Mouse (Mus musculus) forebrain, embryonic 15.5 days (tissue): ENCODE results near the gene Opcml. TPM values are rescaled to one million over a fixed set of nuclear protein-coding genes. Genes with fewer than 3 reads are reported as not detected.

Experiments used
- ATAC-seq: fragments of 200-750 bp; cut with Nextera tagmentation; replicated peaks from 2 replicates; pipeline ENCODE4 v1.8.0; 2017; ENCODE audit warnings: mild to moderate bottlenecking, moderate TSS enrichment, moderate library complexity
- H3K27ac ChIP-seq: fragments of 300-500 bp; sonication (generic); replicated peaks from 2 replicates; pipeline ENCODE4 v1.5.1; 2015; ENCODE audit warnings: mild to moderate bottlenecking, inconsistent platforms
- H3K27me3 ChIP-seq: fragments of 300-500 bp; sonication (generic); 2 replicates; pipeline ENCODE4 v1.6.1; 2015; ENCODE audit warnings: inconsistent platforms
- H3K36me3 ChIP-seq: fragments of 300-500 bp; sonication (generic); 2 replicates; pipeline ENCODE4 v1.6.1; 2015; ENCODE audit warnings: mild to moderate bottlenecking, inconsistent platforms
- H3K4me1 ChIP-seq: fragments of 300-500 bp; sonication (generic); 2 replicates; pipeline ENCODE4 v1.6.1; 2015; ENCODE audit warnings: inconsistent platforms
- H3K4me2 ChIP-seq: fragments of 300-500 bp; sonication (generic); replicated peaks from 2 replicates; pipeline ENCODE4 v1.6.1; 2015; ENCODE audit warnings: mild to moderate bottlenecking, inconsistent platforms
- H3K4me3 ChIP-seq: fragments of 300-500 bp; sonication (generic); 2 replicates; pipeline ENCODE4 v1.5.1; 2015; ENCODE audit warnings: mild to moderate bottlenecking, inconsistent platforms
- H3K9ac ChIP-seq: fragments of 300-500 bp; sonication (generic); replicated peaks from 2 replicates; pipeline ENCODE4 v1.6.1; 2015; ENCODE audit warnings: mild to moderate bottlenecking, inconsistent platforms
- H3K9me3 ChIP-seq: fragments of 300-500 bp; sonication (generic); 2 replicates; pipeline ENCODE4 v1.6.1; 2016; ENCODE audit warnings: inconsistent platforms
- WGBS: fragments of 180-500 bp; shearing (Covaris S2); methylation state at CpG from one replicate; pipeline ENCODE4 v1.1.7; 2015; ENCODE audit warnings: mixed read lengths; 5-methylcytosine and 5-hydroxymethylcytosine counted together
- polyA plus RNA-seq: library from polyadenylated mRNA; unstranded; fragments of >200 nt; fragmentation: Nextera tagmentation; extraction: Ambion mirVana; gene quantifications from 2 replicates; pipeline ENCODE4 v1.2.1, GENCODE M21; 2015

Opcml gene
- polyA plus RNA-seq, 1 experiment from 2014 or later: 54.4 TPM

DNA sequence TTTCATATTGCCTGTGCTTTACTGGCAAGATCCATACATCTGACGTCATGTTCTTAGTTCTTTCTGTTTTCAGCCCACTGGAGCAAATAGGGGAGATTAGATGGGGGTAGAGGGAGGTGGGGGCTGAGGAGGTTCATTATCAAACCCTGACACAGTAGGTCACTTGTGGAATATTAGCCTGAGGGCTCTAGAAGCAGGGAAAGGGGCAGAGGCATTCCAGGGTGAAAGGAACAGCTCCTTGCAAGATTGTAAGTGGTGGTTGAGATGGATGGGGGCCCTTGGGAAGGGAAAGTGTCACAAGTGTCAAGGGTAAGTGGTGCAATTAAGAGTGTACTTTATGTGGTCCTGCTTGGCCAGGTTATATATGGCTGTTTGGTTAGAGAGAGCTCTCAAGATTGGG, 338.2 kb downstream of the Opcml start:
- Histone ChIP-seq H3K9ac (no peak overlapping the region), H3K36me3 (no peaks in the 10 kb centered on the region), H3K4me3 (no peak overlapping the region), H3K27me3 (no peaks in the 10 kb centered on the region), H3K4me2 (no peak overlapping the region), H3K27ac (no peak overlapping the region), H3K9me3 (no peaks in the 10 kb centered on the region), H3K4me1 (no peaks in the 10 kb centered on the region)
- no peak for ATAC-seq
- 18% methylated on average over 1 of the region's 1 CpGs for WGBS

DNA sequence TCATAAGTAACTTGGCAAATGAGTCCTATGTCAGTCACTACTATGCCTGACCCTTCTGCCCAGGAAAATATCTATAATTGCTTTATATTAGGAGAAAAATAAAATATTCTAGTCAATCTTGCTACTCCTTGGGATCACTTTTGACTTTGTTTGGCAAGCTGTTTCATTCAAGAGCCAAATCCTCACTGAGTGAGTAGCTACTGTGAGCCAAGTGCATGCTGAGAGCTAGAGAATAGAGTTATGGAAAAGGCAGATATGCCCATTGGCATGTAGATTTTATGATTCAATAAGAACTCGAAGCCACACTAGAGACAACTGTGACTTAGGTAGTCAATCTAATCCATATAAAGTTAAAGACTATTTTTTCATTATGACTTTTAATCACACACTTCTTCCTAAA, 340.9 kb downstream of the Opcml start:
- Histone ChIP-seq H3K27me3 (no peaks in the 10 kb centered on the region), H3K4me3 (no peak overlapping the region), H3K27ac (no peak overlapping the region), H3K9me3 (no peaks in the 10 kb centered on the region), H3K4me1 (no peaks in the 10 kb centered on the region), H3K36me3 (no peaks in the 10 kb centered on the region), H3K4me2 (no peak overlapping the region), H3K9ac (no peak overlapping the region)
- no peak for ATAC-seq
- WGBS: 60% methylated on average over 1 of the region's 1 CpGs

DNA sequence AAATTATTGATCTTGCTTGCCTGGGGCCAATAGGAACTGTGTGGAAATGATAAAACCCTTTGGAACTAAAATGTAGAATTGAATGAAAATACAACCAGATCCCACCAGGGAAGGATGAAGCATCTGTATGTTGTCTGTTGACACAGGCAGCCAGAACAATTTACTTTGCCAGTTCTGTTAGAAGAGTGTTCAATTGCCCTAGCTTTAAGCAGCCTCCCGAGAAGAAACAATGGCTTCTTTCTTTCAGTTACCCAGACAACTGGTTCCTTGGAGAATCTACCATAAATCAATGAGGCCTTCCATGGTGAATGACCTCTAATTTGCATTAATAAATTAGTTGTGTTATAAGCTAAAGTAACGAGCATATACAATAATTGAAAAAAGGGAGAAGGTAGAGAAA, 346.0 kb downstream of the Opcml start:
- H3K36me3 ChIP-seq: no peaks in the 10 kb centered on the region
- no peak for ATAC-seq
- H3K27me3 ChIP-seq: no peaks in the 10 kb centered on the region
- no peaks in the 10 kb centered on the region for H3K9me3 ChIP-seq
- H3K4me2 ChIP-seq: no peak overlapping the region
- WGBS: 7% methylated on average over 2 of the region's 2 CpGs
- H3K4me1 ChIP-seq: no peaks in the 10 kb centered on the region
- H3K9ac ChIP-seq: no peak overlapping the region
- no peak overlapping the region for H3K4me3 ChIP-seq
- no peak overlapping the region for H3K27ac ChIP-seq

DNA sequence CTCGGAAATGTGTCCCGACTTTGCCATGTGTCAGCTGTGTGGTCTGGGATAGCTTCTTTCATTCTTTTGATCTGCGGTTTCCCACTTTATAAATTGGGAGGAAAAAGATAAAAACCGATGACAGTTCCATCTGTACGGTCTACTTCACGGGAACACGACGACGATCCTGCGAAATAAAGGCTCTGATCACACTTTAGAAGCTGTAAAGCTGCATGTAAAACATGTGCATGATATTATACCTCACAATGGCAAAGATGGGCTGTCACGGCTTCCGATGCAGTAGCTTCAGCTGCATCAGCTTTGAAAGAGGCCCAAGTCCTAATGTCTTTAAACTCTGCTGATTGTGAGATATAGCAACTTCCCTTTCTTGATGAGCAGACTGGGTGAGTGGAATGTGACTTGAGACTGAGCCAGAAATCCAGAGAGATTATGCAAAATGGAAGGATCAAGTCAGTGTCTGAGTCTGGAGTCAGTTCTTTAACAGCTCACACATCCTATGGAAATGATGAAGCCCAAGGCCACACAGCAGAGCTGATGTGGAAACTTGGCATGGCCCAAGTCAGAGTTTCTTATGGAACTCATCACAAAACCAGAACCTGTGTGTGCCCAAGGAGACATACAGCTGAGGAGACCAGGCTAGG, 349.5 kb downstream of the Opcml start:
- no peaks in the 10 kb centered on the region for H3K9me3 ChIP-seq
- H3K4me3 ChIP-seq: no peak overlapping the region
- no peaks in the 10 kb centered on the region for H3K4me1 ChIP-seq
- no peak overlapping the region for H3K4me2 ChIP-seq
- H3K9ac ChIP-seq: no peak overlapping the region
- WGBS: 69% methylated on average over 12 of the region's 12 CpGs
- 0 out of 2 replicates have a peak overlapping the region, but pooled peaks have one; percentile 20 for H3K27ac ChIP-seq
- no peak for ATAC-seq
- no peaks in the 10 kb centered on the region for H3K36me3 ChIP-seq
- H3K27me3 ChIP-seq: no peaks in the 10 kb centered on the region

DNA sequence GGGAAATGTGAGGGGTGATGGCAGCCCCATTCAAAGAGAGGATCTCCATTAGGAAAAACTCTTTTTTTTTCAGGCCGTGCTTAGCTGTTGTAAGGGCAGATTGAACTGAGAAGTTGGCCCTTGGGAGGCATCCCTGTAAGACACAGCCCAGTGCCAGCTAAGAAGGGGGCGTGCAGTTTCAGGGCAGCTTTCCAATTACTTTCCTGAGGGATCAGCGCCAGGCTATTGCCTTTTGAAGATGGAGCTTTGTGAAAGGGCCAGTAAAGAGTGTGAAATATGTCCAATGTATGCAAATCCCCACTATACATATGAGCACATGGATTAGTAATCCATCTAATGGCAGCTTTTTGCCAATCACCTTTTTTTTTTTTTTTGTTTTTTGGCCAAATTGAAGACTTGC, 358.9 kb downstream of the Opcml start:
- WGBS: 29% methylated on average over 3 of the region's 3 CpGs
- Histone ChIP-seq H3K4me1 (peaks cover 5% of the 10 kb centered on the region), H3K4me3 (no peak overlapping the region), H3K36me3 (no peaks in the 10 kb centered on the region), H3K27ac (no peak overlapping the region), H3K27me3 (no peaks in the 10 kb centered on the region), H3K9me3 (no peaks in the 10 kb centered on the region), H3K4me2 (no peak overlapping the region), H3K9ac (no peak overlapping the region)
- ATAC-seq: 0 out of 2 replicates have a peak, but pooled peaks have one; percentile 19

DNA sequence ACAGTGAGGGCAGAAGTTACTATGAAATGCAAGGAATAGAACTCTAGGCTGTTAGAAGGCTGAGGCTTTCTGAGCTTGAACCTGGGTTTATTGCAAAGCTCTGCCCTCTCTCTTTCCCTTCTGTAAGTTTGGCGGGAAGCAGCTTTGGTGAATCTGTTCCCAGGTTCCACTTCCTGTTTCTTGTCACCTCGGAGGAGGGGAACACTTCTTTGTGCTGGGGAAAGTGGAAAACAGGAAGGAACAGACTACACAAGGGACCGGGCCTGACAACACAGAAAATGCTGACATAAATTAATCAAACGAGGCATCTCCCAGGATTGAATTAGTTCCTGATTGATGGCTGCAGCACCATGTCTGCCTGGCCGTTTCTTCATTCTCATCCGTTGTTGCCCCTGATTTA, 363.2 kb downstream of the Opcml start:
- H3K27ac ChIP-seq: no peak overlapping the region
- no peak for ATAC-seq

DNA sequence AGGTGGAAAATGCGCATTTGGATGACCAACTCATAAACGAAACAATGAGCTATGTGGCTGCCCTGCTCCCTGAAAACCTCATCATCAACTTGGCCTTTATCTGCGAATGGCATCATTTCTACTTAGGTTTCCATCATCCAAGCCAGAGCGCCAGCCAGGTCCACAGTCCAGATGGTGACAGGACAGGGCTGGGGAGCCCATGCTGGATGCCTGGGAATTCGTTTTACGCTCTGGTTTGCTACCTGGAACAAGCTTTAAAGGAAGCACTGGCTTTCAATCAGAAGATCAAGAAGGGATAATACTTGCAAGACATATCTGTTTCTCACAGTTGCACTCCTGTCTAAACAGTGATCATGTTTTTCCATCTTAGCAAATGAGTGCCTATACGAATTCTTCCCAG, 366.5 kb downstream of the Opcml start:
- 94% methylated on average over 7 of the region's 7 CpGs for WGBS
- H3K9ac ChIP-seq: no peak overlapping the region
- H3K4me3 ChIP-seq: no peak overlapping the region
- H3K9me3 ChIP-seq: no peaks in the 10 kb centered on the region
- H3K27ac ChIP-seq: no peak overlapping the region
- no peaks in the 10 kb centered on the region for H3K4me1 ChIP-seq
- no peak overlapping the region for H3K4me2 ChIP-seq
- no peak for ATAC-seq
- H3K27me3 ChIP-seq: no peaks in the 10 kb centered on the region
- no peaks in the 10 kb centered on the region for H3K36me3 ChIP-seq

More for the DNA sequence above, 363.2 kb downstream of the Opcml start:
- Histone ChIP-seq H3K9me3 (no peaks in the 10 kb centered on the region), H3K4me3 (no peak overlapping the region), H3K4me2 (no peak overlapping the region), H3K9ac (no peak overlapping the region), H3K4me1 (peaks cover 5% of the 10 kb centered on the region), H3K27me3 (no peaks in the 10 kb centered on the region), H3K36me3 (no peaks in the 10 kb centered on the region)
- 75% methylated on average over 6 of the region's 6 CpGs for WGBS

DNA sequence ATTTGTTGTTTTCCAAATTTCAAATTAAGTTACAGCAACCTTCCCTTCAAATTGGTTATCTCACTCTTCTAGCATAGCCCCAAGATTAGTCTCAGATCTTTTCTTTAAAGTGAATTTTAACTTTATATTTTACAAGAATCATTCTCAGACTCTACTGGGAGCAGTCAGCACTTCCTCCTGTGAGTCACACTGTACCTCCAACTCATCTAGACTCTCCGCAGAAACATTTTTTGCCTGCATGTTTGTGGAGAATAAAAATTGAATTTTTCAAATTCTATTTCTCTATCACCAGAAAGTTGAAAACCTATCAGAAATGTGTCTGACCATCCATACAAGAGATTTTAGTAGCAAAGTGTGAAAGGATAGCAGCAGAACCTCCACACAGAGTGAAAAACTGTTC, 370.4 kb downstream of the Opcml start:
- Histone ChIP-seq H3K27ac (no peak overlapping the region), H3K9me3 (no peaks in the 10 kb centered on the region), H3K4me3 (no peak overlapping the region), H3K27me3 (no peaks in the 10 kb centered on the region), H3K9ac (no peak overlapping the region), H3K36me3 (no peaks in the 10 kb centered on the region), H3K4me2 (no peak overlapping the region), H3K4me1 (no peaks in the 10 kb centered on the region)
- 92% methylated on average over 1 of the region's 1 CpGs for WGBS
- no peak for ATAC-seq

DNA sequence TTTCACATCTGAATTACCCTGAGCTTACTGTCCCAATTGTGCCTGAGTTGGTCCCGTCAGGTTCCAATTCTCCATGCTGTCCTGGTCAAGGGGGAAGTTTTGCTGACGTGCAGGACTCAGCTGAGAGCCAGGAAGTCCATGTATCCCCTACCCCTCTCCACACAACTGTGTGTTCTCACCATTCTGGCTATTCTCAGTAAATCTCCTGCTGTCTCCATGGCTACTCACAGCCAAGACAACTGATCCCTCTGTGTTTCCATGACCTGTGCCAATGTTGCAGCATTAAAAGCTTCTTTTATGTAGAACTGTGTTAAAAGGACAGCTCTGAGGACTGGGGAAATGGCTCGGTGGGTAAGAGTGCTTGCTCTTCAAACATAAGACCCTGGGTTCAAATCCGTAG, 373.4 kb downstream of the Opcml start:
- no peaks in the 10 kb centered on the region for H3K36me3 ChIP-seq
- H3K9me3 ChIP-seq: no peaks in the 10 kb centered on the region
- WGBS: 31% methylated on average over 4 of the region's 4 CpGs
- H3K4me3 ChIP-seq: no peak overlapping the region
- 0 out of 2 replicates have a peak, but pooled peaks have one; percentile 19 for ATAC-seq
- H3K9ac ChIP-seq: no peak overlapping the region
- no peaks in the 10 kb centered on the region for H3K27me3 ChIP-seq
- no peaks in the 10 kb centered on the region for H3K4me1 ChIP-seq
- H3K4me2 ChIP-seq: no peak overlapping the region
- no peak overlapping the region for H3K27ac ChIP-seq

DNA sequence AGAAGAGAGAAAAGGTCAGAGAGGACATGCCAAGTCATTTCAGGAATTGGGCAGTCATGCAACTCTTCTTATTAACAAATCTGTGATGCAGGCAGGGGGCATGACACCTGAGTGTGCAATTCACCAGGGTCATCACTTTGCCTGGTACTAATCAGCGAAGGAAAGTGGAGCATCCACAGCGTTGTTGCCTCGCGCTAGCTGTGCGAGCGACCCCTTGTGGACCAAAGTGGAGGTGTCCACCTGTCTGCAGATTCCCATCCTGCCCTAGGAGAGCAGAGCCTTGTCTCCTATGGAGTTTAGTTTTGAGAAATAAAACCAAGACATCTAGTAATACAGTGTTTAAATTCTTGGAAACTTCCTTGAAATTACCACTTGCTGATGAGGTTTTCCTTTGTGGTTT, 381.3 kb downstream of the Opcml start:
- H3K4me3 ChIP-seq: no peak overlapping the region
- ATAC-seq: 0 out of 2 replicates have a peak, but pooled peaks have one; percentile 53
- no peak overlapping the region for H3K27ac ChIP-seq
- no peak overlapping the region for H3K9ac ChIP-seq
- H3K27me3 ChIP-seq: no peaks in the 10 kb centered on the region
- no peak overlapping the region for H3K4me2 ChIP-seq
- no peaks in the 10 kb centered on the region for H3K4me1 ChIP-seq
- 5% methylated on average over 6 of the region's 6 CpGs for WGBS
- no peaks in the 10 kb centered on the region for H3K36me3 ChIP-seq
- H3K9me3 ChIP-seq: no peaks in the 10 kb centered on the region

DNA sequence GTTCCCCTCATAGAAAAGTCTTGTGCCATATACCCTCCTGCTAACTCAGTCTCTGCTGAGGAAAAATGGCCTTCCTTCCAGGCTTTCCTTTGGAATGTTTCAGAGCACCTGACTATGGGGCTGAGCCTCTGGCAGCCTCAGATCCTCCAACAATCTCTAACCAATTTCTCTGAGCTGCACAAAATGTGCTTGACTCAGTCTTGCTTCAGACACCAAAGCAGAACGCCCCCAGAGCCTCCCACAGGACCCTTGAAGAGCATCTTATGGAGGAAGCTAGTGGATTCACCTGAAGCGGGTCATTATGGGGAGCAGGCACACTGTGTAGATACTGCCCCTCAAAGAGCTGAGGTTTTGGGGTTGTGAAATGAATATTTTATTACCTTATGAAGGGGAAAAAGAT, 386.5 kb downstream of the Opcml start:
- no peak overlapping the region for H3K4me3 ChIP-seq
- H3K27ac ChIP-seq: no peak overlapping the region
- WGBS: 95% methylated on average over 2 of the region's 2 CpGs
- H3K4me1 ChIP-seq: no peaks in the 10 kb centered on the region
- H3K4me2 ChIP-seq: no peak overlapping the region
- no peaks in the 10 kb centered on the region for H3K36me3 ChIP-seq
- H3K9me3 ChIP-seq: no peaks in the 10 kb centered on the region
- no peaks in the 10 kb centered on the region for H3K27me3 ChIP-seq
- H3K9ac ChIP-seq: no peak overlapping the region
- ATAC-seq: no peak

DNA sequence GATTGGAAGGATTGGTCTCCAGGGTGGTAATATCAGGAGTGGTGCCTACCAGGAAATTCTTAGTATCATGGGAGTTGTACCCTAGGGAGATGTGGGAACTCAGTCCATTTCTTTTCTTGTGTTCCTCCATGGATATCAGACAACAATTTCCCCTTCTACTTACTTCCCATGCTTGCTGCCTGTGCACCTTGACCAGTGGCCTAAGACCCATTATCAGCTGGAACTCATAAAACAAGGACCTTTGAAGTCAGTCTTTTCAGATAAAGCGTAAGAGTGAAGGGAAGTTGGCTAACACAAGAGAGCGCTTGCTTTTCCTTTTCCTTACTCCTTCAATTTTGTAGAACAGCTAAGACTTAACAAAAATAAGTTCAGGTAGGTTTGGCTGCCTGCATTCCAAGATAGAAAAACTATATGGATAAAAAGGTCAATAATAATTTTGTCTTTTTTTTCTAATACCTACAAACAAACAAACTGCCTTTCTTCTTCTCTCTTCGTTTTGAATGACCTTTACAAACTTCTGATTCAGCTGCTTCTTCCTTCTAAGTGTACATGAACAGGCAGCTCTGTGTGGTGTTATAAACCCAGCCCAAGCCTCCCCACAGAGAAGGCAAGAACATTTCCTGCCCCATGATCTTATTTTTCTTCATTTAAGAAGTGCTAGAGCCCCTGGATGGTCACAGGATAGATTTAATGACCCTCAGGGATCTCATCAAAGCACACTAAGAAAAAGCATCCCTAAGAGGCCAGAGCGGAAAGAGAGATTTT, 387.7 kb downstream of the Opcml start:
- Histone ChIP-seq H3K4me3 (no peak overlapping the region), H3K27me3 (no peaks in the 10 kb centered on the region), H3K36me3 (no peaks in the 10 kb centered on the region), H3K9ac (no peak overlapping the region), H3K9me3 (no peaks in the 10 kb centered on the region), H3K4me1 (no peaks in the 10 kb centered on the region), H3K27ac (no peak overlapping the region), H3K4me2 (no peak overlapping the region)
- WGBS: 91% methylated on average over 4 of the region's 4 CpGs
- ATAC-seq: no peak
